Mouse (Mus musculus) heart, adult 2 months (tissue): ENCODE measurements around the gene Cpe.

Experiments used
- CTCF ChIP-seq: fragments of 200-600 bp; IDR thresholded peaks from 2 replicates; pipeline ENCODE4 v1.8.1; 2022; ENCODE audit warnings: antibody characterized with exemption, mild to moderate bottlenecking, moderate library complexity
- POLR2A ChIP-seq: fragments of 200-500 bp; IDR thresholded peaks from 2 replicates; pipeline ENCODE4 v1.6.1; 2011; ENCODE audit warnings: mild to moderate bottlenecking, low read depth, low read length, control low read depth; ENCODE audit not compliant: insufficient read depth

- TF ChIP-seq CTCF (no peak), POLR2A (no peak)
Measured at GRCm38 (mm10) chr8:64690845-64691244, 2.0 kb downstream of the Cpe start.
